Mouse (Mus musculus) lung, postnatal 0 days (tissue): ENCODE measurements at regions not wholly inside any gene's neighbourhood (a gene's known extent, or its start where the extent isn't known, plus 50 kb on each side); places are given as distances from the start of the nearest gene placed in this dataset.

ENCODE experiments used
- ATAC-seq: fragments of 200-750 bp; cut with Nextera tagmentation; 2 replicates; pipeline ENCODE4 v1.8.0; 2017; ENCODE audit warnings: moderate library complexity
- DNase-seq: peaks from one replicate; pipeline ENCODE4 v3.0.0-alpha.2; 2016; ENCODE audit warnings: low spot score
- H3K27ac ChIP-seq: fragments of 300-500 bp; sonication (generic); 2 replicates; pipeline ENCODE4 v1.5.1; 2014; ENCODE audit warnings: antibody characterized with exemption, mild to moderate bottlenecking, low read length, mixed read lengths
- H3K27me3 ChIP-seq: fragments of 300-500 bp; sonication (generic); replicated peaks from 2 replicates; pipeline ENCODE4 v1.6.1; 2014; ENCODE audit warnings: low read length, mixed read lengths; ENCODE audit not compliant: insufficient read depth
- H3K36me3 ChIP-seq: fragments of 300-500 bp; sonication (generic); 2 replicates; pipeline ENCODE4 v1.6.1; 2014; ENCODE audit warnings: low read length, mixed read lengths; ENCODE audit not compliant: insufficient read depth
- H3K4me1 ChIP-seq: fragments of 300-500 bp; sonication (generic); 2 replicates; pipeline ENCODE4 v1.6.1; 2014; ENCODE audit warnings: antibody characterized with exemption, low read depth, low read length, mixed read lengths; ENCODE audit not compliant: insufficient read depth
- H3K4me2 ChIP-seq: fragments of 300-500 bp; sonication (generic); replicated peaks from 2 replicates; pipeline ENCODE4 v1.6.1; 2014; ENCODE audit warnings: low read depth, mild to moderate bottlenecking, low read length, moderate library complexity, mixed read lengths
- H3K4me3 ChIP-seq: fragments of 300-500 bp; sonication (generic); 2 replicates; pipeline ENCODE4 v1.5.1; 2014; ENCODE audit warnings: low read depth, low read length
- H3K9ac ChIP-seq: fragments of 300-500 bp; sonication (generic); replicated peaks from 2 replicates; pipeline ENCODE4 v1.6.1; 2014; ENCODE audit warnings: low read depth, mild to moderate bottlenecking
- H3K9me3 ChIP-seq: fragments of 300-500 bp; sonication (generic); 2 replicates; pipeline ENCODE4 v1.6.1; 2016; ENCODE audit warnings: low read length, mixed read lengths
- CTCF ChIP-seq: IDR thresholded peaks from 2 replicates; pipeline ENCODE4 v1.5.1; 2016; ENCODE audit warnings: antibody characterized with exemption, mild to moderate bottlenecking
- EP300 ChIP-seq: IDR thresholded peaks from 2 replicates; pipeline ENCODE4 v1.6.1; 2016; ENCODE audit warnings: antibody characterized with exemption, mild to moderate bottlenecking, control low read depth
- WGBS: fragments of 180-500 bp; shearing (Covaris S2); extraction: QIAGEN DNeasy Blood & Tissue Kit; methylation state at CpG from one replicate; pipeline ENCODE4 v1.1.7; 2014; 5-methylcytosine and 5-hydroxymethylcytosine counted together

DNA sequence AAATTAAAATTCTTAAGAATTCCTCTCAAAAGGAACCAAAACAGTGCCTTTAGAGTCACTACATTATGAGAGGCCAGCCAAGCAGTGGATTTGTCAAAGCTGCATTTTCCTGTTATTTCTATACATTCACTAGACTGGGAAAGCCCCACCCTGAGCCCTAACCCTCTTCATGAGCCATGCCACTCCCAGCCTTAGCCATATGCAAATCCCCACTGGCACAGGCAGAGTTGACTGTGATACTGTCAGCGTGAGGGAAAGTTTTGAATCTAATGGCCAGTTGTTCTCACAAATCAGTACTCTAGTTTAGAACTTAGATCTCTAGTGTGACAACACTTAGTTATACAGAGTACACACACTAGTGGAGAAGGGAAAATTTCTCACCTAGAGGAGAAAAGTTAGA, 486.4 kb downstream of the Inhba start:
- TF ChIP-seq CTCF (no peak), EP300 (no peak)
- no peak overlapping the region for H3K4me3 ChIP-seq
- no peaks in the 10 kb centered on the region for H3K36me3 ChIP-seq
- DNase-seq = no peak
- no peak overlapping the region for H3K27ac ChIP-seq
- ATAC-seq = no peak
- WGBS = 68% methylated on average over 1 of the region's 1 CpGs
- H3K27me3 ChIP-seq = no peaks in the 10 kb centered on the region
- H3K9me3 ChIP-seq = no peaks in the 10 kb centered on the region
- H3K4me1 ChIP-seq = no peaks in the 10 kb centered on the region
- no peak overlapping the region for H3K4me2 ChIP-seq
- no peak overlapping the region for H3K9ac ChIP-seq

DNA sequence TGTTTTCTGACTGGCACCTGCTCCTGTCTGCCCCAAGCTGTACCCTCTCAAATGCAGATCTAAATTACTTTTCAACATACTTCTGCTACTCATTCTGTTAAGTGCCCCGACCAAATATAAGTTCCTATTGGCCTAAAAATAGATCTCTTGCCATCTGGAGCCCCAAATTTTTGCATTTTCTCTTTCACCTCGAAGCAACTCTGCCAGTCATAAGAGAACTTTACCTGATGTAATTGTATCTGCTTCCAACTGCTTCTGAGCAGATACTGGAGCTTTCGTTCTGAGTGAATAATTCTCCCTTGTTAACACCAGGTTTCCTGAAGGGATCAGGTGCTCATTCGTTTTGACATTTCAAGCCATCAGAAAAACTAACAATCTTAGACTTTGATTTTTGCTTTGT, 501.2 kb downstream of the Inhba start:
- Histone ChIP-seq H3K27ac (no peak overlapping the region), H3K9ac (no peak overlapping the region), H3K9me3 (no peaks in the 10 kb centered on the region), H3K4me3 (no peak overlapping the region), H3K36me3 (no peaks in the 10 kb centered on the region), H3K27me3 (no peaks in the 10 kb centered on the region), H3K4me1 (no peaks in the 10 kb centered on the region), H3K4me2 (no peak overlapping the region)
- DNase-seq = no peak
- TF ChIP-seq CTCF (no peak), EP300 (no peak)
- ATAC-seq = no peak
- WGBS = 46% methylated on average over 4 of the region's 4 CpGs

DNA sequence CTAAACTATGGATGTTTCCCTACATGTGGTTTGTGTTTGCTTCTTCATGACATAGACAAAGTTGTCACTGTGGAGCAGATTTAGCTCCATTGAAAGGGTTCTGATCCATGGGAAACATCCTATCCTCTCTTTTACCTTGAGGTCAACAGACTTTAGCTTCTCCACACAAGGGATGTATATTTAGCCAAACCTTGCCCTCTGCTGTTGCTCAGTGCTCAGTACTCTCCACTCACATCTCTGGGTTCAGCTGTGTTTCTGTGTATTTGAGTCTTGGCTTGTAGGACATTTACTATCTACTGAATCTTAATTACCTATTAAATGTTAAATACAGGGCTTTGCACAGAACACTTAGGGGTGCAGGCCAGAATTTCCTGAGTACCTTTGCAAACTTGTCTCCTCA, 503.5 kb downstream of the Inhba start:
- H3K9me3 ChIP-seq = no peaks in the 10 kb centered on the region
- TF ChIP-seq CTCF (no peak), EP300 (no peak)
- ATAC-seq (no peak), DNase-seq (no peak)
- no peak overlapping the region for H3K4me3 ChIP-seq
- no peak overlapping the region for H3K4me2 ChIP-seq
- no peak overlapping the region for H3K27ac ChIP-seq
- no peaks in the 10 kb centered on the region for H3K27me3 ChIP-seq
- H3K36me3 ChIP-seq = no peaks in the 10 kb centered on the region
- H3K9ac ChIP-seq = no peak overlapping the region
- no peaks in the 10 kb centered on the region for H3K4me1 ChIP-seq

DNA sequence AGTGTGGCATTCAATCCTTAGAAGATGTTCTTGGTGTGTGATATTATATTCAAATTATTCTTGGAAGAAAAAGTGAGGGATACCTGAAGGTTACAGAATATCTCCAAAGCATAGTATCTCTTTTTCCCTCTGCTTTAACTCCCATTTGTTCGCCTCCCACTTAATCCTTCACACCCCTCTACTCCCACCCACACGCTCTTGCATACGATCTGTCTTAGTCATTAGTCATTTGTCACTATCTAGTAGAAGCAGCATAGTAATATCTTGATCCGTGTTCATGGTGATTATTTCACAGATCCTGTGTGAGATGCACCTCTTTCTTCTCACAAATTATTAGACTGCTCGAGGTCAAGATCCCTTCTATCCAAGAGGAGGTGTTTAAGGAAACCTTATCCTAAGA, 517.4 kb downstream of the Inhba start:
- Histone ChIP-seq H3K27me3 (no peaks in the 10 kb centered on the region), H3K27ac (no peak overlapping the region), H3K4me1 (no peaks in the 10 kb centered on the region), H3K9ac (no peak overlapping the region), H3K4me2 (no peak overlapping the region), H3K9me3 (no peaks in the 10 kb centered on the region), H3K4me3 (no peak overlapping the region), H3K36me3 (no peaks in the 10 kb centered on the region)
- DNase-seq (no peak), ATAC-seq (no peak)
- no peak for TF ChIP-seq EP300
- 38% methylated on average over 5 of the region's 5 CpGs for WGBS

DNA sequence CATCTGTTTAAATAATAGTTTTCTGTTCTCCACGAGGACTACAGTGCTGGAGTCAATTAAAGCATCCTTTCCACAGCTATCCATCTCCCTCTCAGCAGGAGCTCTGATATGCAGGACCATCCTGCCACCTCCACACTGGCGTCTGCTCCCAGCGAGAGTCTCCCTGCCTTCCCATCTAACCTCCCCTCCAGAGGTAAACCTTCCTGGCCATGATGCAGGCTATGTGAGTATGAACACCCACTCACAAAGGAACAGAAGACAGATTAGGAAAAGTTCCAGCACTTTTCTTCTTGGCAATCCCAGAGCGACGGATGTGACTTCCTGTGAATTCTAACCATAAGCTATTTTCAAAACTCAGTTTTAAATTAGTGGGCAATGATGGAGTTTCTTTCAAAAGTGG, 532.1 kb downstream of the Inhba start:
- WGBS = 45% methylated on average over 5 of the region's 5 CpGs
- H3K9me3 ChIP-seq = no peaks in the 10 kb centered on the region
- no peak overlapping the region for H3K27ac ChIP-seq
- TF ChIP-seq CTCF (no peak), EP300 (no peak)
- no peak overlapping the region for H3K9ac ChIP-seq
- H3K27me3 ChIP-seq = no peaks in the 10 kb centered on the region
- no peaks in the 10 kb centered on the region for H3K4me1 ChIP-seq
- H3K4me3 ChIP-seq = no peak overlapping the region
- DNase-seq (no peak), ATAC-seq (no peak)
- no peaks in the 10 kb centered on the region for H3K36me3 ChIP-seq
- no peak overlapping the region for H3K4me2 ChIP-seq

DNA sequence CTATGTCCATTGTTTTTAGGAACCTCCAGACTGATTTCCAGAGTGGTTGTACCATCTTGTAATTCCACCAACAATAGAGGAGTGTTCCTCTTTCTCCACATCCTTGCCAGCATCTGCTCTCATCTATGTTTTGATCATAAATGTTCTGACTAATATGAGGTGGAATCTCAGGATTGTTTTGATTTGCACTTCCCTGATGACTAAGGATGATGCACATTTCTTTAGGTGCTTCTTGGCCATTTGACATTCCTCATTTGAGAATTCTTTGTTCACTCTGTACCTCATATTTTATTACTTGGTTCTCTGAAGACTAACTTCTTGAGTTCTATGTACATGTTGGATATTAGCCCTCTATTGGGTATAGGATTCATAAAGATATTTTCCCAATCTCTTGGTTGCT, 538.4 kb downstream of the Inhba start:
- no peaks in the 10 kb centered on the region for H3K36me3 ChIP-seq
- no peak overlapping the region for H3K9ac ChIP-seq
- H3K4me3 ChIP-seq = no peak overlapping the region
- ATAC-seq (no peak), DNase-seq (no peak)
- H3K4me2 ChIP-seq = no peak overlapping the region
- H3K27me3 ChIP-seq = no peaks in the 10 kb centered on the region
- no peaks in the 10 kb centered on the region for H3K4me1 ChIP-seq
- TF ChIP-seq EP300 (no peak), CTCF (no peak)
- H3K27ac ChIP-seq = no peak overlapping the region
- no peaks in the 10 kb centered on the region for H3K9me3 ChIP-seq

DNA sequence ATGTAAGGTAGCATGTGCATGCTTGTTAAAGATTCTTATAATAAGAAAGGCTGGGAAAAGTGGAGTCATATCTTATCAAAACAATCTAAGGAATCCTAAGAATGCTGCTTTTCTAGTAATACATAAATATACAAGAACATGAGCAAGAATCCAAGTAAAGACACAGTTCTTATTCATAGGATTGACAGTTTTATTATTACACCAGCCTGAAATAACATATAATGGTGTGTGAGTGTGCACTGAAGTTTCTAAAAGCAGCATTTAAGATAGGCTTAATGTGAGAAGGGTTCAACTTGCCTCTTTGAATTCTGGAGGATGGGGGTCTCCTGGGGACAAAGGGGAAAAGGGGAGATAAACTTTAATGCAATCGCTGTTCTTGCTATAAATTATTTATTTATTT, 553.3 kb downstream of the Inhba start:
- Histone ChIP-seq H3K4me2 (no peak overlapping the region), H3K27me3 (no peaks in the 10 kb centered on the region), H3K36me3 (no peaks in the 10 kb centered on the region), H3K9ac (no peak overlapping the region), H3K27ac (no peak overlapping the region), H3K4me3 (no peak overlapping the region), H3K9me3 (no peaks in the 10 kb centered on the region), H3K4me1 (no peaks in the 10 kb centered on the region)
- no peak for TF ChIP-seq CTCF
- peak; percentile 45; the same call in 1 of the 2 replicates for TF ChIP-seq EP300
- ATAC-seq = no peak
- DNase-seq = no peak
- WGBS = 25% methylated on average over 1 of the region's 1 CpGs
